Mouse (Mus musculus) layer of hippocampus, postnatal 25 days (tissue): ENCODE data around the gene Ints3. TPM values are rescaled to one million over a fixed set of nuclear protein-coding genes. Genes with fewer than 3 reads are reported as not detected.

Source experiments
- DNase-seq, 2 experiments: peaks; one replicate each; pipeline ENCODE4 v3.0.0; 2022; ENCODE audit warnings: mixed read lengths in 2 of 2, low spot score in 1 of 2; ENCODE audit errors: extremely low spot score in 1 of 2
- total RNA-seq, 2 experiments: library from RNA; stranded (reverse); gene quantifications; 2 replicates each; pipeline ENCODE4 v1.2.3; 2021

The Ints3 gene
- total RNA-seq, 2 experiments from 2014 or later: 69.1 to 70.6 TPM

- DNase-seq: peak; percentile 36 to 45
These were observed 13.1 kb upstream of the Ints3 start for GRCm38 (mm10) chr3:90446389-90447122.

GRCm38 (mm10) chr3:90445417-90446200, 12.2 kb upstream of the Ints3 start:
- no peak for DNase-seq

- DNase-seq: no peak
These were observed 10.6 kb upstream of the Ints3 start for GRCm38 (mm10) chr3:90443977-90444376.

GRCm38 (mm10) chr3:90440756-90441155, 7.3 kb upstream of the Ints3 start:
- no peak for DNase-seq

GRCm38 (mm10) chr3:90437131-90437530, 3.7 kb upstream of the Ints3 start:
- DNase-seq: no peak

- DNase-seq: no peak
These were observed 780 bp upstream of the Ints3 start for GRCm38 (mm10) chr3:90434073-90434730.

- DNase-seq: peak in 1 of 2 experiments; percentile 31
These were observed 607 bp downstream of the Ints3 start for GRCm38 (mm10) chr3:90432811-90433219.

GRCm38 (mm10) chr3:90432348-90432747, 1.1 kb downstream of the Ints3 start:
- no peak for DNase-seq

GRCm38 (mm10) chr3:90429576-90429975, 3.8 kb downstream of the Ints3 start:
- no peak for DNase-seq

- DNase-seq: no peak
These were observed 5.2 kb downstream of the Ints3 start for GRCm38 (mm10) chr3:90428186-90428585.

GRCm38 (mm10) chr3:90427574-90427973, 5.8 kb downstream of the Ints3 start:
- no peak for DNase-seq

- DNase-seq: no peak
These were observed 7.9 kb downstream of the Ints3 start for GRCm38 (mm10) chr3:90425499-90425898.

- no peak for DNase-seq
These were observed 9.9 kb downstream of the Ints3 start for GRCm38 (mm10) chr3:90423549-90423948.

GRCm38 (mm10) chr3:90420696-90421095, 12.7 kb downstream of the Ints3 start:
- no peak for DNase-seq

- DNase-seq: no peak
These were observed 20.4 kb downstream of the Ints3 start for GRCm38 (mm10) chr3:90413011-90413396.

GRCm38 (mm10) chr3:90412312-90413010, 21.0 kb downstream of the Ints3 start:
- peak; percentile 51 to 72 for DNase-seq

GRCm38 (mm10) chr3:90408721-90409120, 24.7 kb downstream of the Ints3 start:
- DNase-seq: no peak

- DNase-seq: no peak
These were observed 27.0 kb downstream of the Ints3 start for GRCm38 (mm10) chr3:90406414-90406813.

GRCm38 (mm10) chr3:90404609-90405008, 28.8 kb downstream of the Ints3 start:
- DNase-seq: no peak

GRCm38 (mm10) chr3:90404121-90404520, 29.3 kb downstream of the Ints3 start:
- DNase-seq: no peak

GRCm38 (mm10) chr3:90400993-90401392, 32.4 kb downstream of the Ints3 start:
- no peak for DNase-seq
